Mouse (Mus musculus): ENCODE results near the gene 1600014C10Rik. TPM values are rescaled to one million over a fixed set of nuclear protein-coding genes. Genes with fewer than 3 reads are reported as not detected.
A peak's percentile ranks its signal among the peaks of the same experiment; 100 is the strongest.

Gene 1600014C10Rik
- polyA plus RNA-seq, 1 experiment, result 32.8 TPM

DNA sequence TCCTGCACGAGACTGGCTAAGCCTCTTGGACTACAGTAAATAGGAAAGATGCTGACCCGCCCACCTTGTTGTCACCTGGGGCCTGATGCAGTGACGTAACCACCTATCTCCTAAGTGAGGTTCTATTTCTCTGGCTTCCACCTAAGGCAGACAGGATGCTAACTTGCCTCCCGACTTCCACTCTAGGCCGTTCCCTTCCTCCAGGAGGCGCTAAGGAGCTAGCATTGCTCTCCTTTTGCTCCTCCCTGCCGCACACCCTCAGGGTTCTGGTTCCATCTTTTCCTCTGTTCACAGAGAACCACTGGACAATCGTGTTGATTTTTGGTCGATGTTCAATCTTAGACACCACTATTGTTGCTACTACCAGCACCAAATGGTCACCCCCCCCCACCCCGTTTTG is 8.6 kb downstream of the 1600014C10Rik start:
- peaks cover 5% of the 10 kb centered on the region; the same call in 1 of the 2 replicates for H3K4me1 ChIP-seq (ENCODE audit: control insufficient read depth, insufficient read depth, low read length)
- no peak overlapping the region for H3K27ac ChIP-seq (ENCODE audit: insufficient read depth, low read length)
- no peak for TF ChIP-seq POLR2A (IDR thresholded peaks at IDR 0.05; ENCODE audit: borderline replicate concordance, insufficient read depth, low read length)
- peak; percentile 51; the same call in 1 of the 2 replicates for TF ChIP-seq CTCF (IDR thresholded peaks at IDR 0.05; ENCODE audit: borderline replicate concordance, insufficient read depth, low read depth, low read length)
- no peak overlapping the region for H3K4me3 ChIP-seq (replicated peaks; ENCODE audit: insufficient read depth, low read depth, low read length)
- DNase-seq, result no peak
- no peaks in the 10 kb centered on the region for H3K27me3 ChIP-seq (ENCODE audit: control insufficient read depth, insufficient read depth, low read length)
- 50% methylated on average over 10 of the region's 10 CpGs for WGBS

DNA sequence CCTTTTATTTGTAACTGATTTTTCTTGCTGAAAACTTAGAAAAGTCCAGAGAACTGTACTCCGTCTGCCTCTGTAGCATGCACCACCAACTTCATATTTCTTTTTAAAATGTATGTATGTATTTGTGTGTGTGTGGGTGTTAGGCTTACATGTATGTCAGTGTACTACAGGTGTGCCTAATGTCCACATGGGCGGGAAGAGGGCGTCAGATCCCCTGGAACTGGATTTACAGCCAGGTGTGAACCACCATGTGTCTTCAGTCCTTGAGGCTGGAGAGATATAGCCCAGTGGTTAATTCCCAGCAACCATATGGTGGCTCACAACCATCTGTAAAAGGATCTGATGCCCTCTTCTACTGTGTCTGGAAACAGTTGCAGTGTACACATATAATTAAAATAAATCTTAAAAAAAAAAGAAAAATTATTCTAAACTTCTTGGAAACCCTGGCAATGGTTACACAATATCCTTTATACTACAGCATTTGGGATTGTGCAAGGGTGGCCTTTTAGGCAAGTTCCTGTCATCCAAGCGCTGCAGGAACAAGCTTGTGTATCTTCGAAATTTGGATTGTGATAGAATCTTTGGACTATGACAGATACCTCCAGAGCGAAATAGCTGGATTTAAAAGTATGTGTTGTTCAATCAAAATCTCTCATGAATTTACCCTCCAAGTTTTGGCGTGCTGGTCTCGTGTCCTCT is 17.0 kb downstream of the 1600014C10Rik start:
- peak overlapping the region; percentile 38 for H3K27ac ChIP-seq (ENCODE audit: insufficient read depth, low read length)
- DNase-seq, result no peak
- 32% methylated on average over 8 of the region's 8 CpGs for WGBS
- no peak overlapping the region for H3K4me3 ChIP-seq (replicated peaks; ENCODE audit: insufficient read depth, low read depth, low read length)
- no peaks in the 10 kb centered on the region for H3K4me1 ChIP-seq (ENCODE audit: control insufficient read depth, insufficient read depth, low read length)
- no peaks in the 10 kb centered on the region for H3K27me3 ChIP-seq (ENCODE audit: control insufficient read depth, insufficient read depth, low read length)
- TF ChIP-seq CTCF (IDR thresholded peaks at IDR 0.05; ENCODE audit: borderline replicate concordance, insufficient read depth, low read depth, low read length), result no peak
- TF ChIP-seq POLR2A (IDR thresholded peaks at IDR 0.05; ENCODE audit: borderline replicate concordance, insufficient read depth, low read length), result no peak

GRCm38 (mm10) chr7:38200606-38201289 is 17.7 kb downstream of the 1600014C10Rik start:
- DNase-seq, result peak; percentile 90 to 96
- H3K4me3 ChIP-seq (replicated peaks; ENCODE audit: insufficient read depth, low read depth, low read length), result peak overlapping the region; percentile 41
- peak; percentile 100 for TF ChIP-seq CTCF (IDR thresholded peaks at IDR 0.05; ENCODE audit: borderline replicate concordance, insufficient read depth, low read depth, low read length)
- 0 out of 2 replicates have a peak, but pooled peaks have one; percentile 3 for TF ChIP-seq POLR2A (IDR thresholded peaks at IDR 0.05; ENCODE audit: borderline replicate concordance, insufficient read depth, low read length)
- WGBS, result 1% methylated on average over 28 of the region's 28 CpGs
- peak overlapping the region; percentile 22 for H3K27ac ChIP-seq (ENCODE audit: insufficient read depth, low read length)
- H3K4me1 ChIP-seq (ENCODE audit: control insufficient read depth, insufficient read depth, low read length), result no peaks in the 10 kb centered on the region
- no peaks in the 10 kb centered on the region for H3K27me3 ChIP-seq (ENCODE audit: control insufficient read depth, insufficient read depth, low read length)

DNA sequence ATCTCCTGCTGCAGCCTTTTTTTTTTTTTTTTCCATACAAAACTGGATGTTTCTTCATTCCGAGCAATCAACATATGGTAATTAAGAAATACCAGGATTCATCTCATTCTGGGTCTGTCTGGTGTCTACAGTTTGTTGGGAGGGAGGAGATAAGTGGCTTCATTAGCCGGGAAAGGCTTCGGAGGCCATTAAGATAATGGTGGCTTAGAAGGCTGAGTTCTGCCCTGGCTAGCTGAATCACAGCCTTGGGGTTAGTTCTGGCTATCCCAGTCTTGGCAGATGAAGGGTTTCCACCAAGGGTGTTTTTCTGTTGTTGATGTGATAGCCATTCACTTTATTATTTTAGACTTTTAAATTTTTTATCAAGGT is 18.3 kb downstream of the 1600014C10Rik start:
- H3K27ac ChIP-seq (ENCODE audit: insufficient read depth, low read length), result peak overlapping the region; percentile 22; the same call in 1 of the 2 replicates
- TF ChIP-seq CTCF (IDR thresholded peaks at IDR 0.05; ENCODE audit: borderline replicate concordance, insufficient read depth, low read depth, low read length), result no peak
- TF ChIP-seq POLR2A (IDR thresholded peaks at IDR 0.05; ENCODE audit: borderline replicate concordance, insufficient read depth, low read length), result no peak

DNA sequence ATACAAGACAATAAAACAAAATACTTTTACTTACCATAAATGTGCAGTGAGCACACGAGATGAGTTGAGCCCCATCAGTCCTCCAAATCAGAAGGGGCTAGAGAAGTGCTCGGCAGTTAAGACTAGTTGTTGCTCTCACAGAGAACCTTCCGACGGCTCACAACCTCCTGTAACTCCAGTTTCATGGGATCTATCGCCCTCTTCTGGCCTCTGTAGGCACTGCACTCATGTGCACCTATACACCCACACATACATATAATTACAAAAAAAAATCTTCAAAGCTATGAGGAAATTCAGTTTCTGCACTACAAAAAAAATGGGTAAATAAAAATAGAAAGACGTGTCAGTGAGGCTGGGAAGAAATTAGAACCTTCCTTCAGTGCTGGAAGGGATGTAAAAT is 21.3 kb downstream of the 1600014C10Rik start:
- TF ChIP-seq POLR2A (IDR thresholded peaks at IDR 0.05; ENCODE audit: borderline replicate concordance, insufficient read depth, low read length) (no peak), CTCF (IDR thresholded peaks at IDR 0.05; ENCODE audit: borderline replicate concordance, insufficient read depth, low read depth, low read length) (no peak; the same call in 1 of the 2 replicates)
- no peaks in the 10 kb centered on the region for H3K27me3 ChIP-seq (ENCODE audit: control insufficient read depth, insufficient read depth, low read length)
- H3K4me3 ChIP-seq (replicated peaks; ENCODE audit: insufficient read depth, low read depth, low read length), result no peak overlapping the region
- H3K27ac ChIP-seq (ENCODE audit: insufficient read depth, low read length), result no peak overlapping the region
- no peak for DNase-seq
- 90% methylated on average over 6 of the region's 6 CpGs for WGBS
- H3K4me1 ChIP-seq (ENCODE audit: control insufficient read depth, insufficient read depth, low read length), result no peaks in the 10 kb centered on the region

More for the DNA sequence above, 18.3 kb downstream of the 1600014C10Rik start:
- DNase-seq, result peak; percentile 37 to 38
- no peaks in the 10 kb centered on the region for H3K4me1 ChIP-seq (ENCODE audit: control insufficient read depth, insufficient read depth, low read length)
- no peaks in the 10 kb centered on the region for H3K27me3 ChIP-seq (ENCODE audit: control insufficient read depth, insufficient read depth, low read length)
- 8% methylated on average over 3 of the region's 3 CpGs for WGBS
- peak overlapping the region; percentile 41 for H3K4me3 ChIP-seq (replicated peaks; ENCODE audit: insufficient read depth, low read depth, low read length)

GRCm38 (mm10) chr7:38205801-38206200 is 22.8 kb downstream of the 1600014C10Rik start:
- WGBS, result 57% methylated on average over 2 of the region's 2 CpGs
- Histone ChIP-seq H3K27me3 (ENCODE audit: control insufficient read depth, insufficient read depth, low read length) (no peaks in the 10 kb centered on the region), H3K4me3 (replicated peaks; ENCODE audit: insufficient read depth, low read depth, low read length) (no peak overlapping the region), H3K4me1 (ENCODE audit: control insufficient read depth, insufficient read depth, low read length) (no peaks in the 10 kb centered on the region), H3K27ac (ENCODE audit: insufficient read depth, low read length) (no peak overlapping the region)
- no peak for DNase-seq
- TF ChIP-seq CTCF (IDR thresholded peaks at IDR 0.05; ENCODE audit: borderline replicate concordance, insufficient read depth, low read depth, low read length) (no peak), POLR2A (IDR thresholded peaks at IDR 0.05; ENCODE audit: borderline replicate concordance, insufficient read depth, low read length) (no peak)

GRCm38 (mm10) chr7:38206564-38206963 is 23.5 kb downstream of the 1600014C10Rik start:
- 80% methylated on average over 3 of the region's 3 CpGs for WGBS
- no peak overlapping the region for H3K27ac ChIP-seq (ENCODE audit: insufficient read depth, low read length)
- no peaks in the 10 kb centered on the region for H3K27me3 ChIP-seq (ENCODE audit: control insufficient read depth, insufficient read depth, low read length)
- TF ChIP-seq CTCF (IDR thresholded peaks at IDR 0.05; ENCODE audit: borderline replicate concordance, insufficient read depth, low read depth, low read length), result no peak
- TF ChIP-seq POLR2A (IDR thresholded peaks at IDR 0.05; ENCODE audit: borderline replicate concordance, insufficient read depth, low read length), result no peak
- DNase-seq, result no peak
- no peaks in the 10 kb centered on the region for H3K4me1 ChIP-seq (ENCODE audit: control insufficient read depth, insufficient read depth, low read length)
- H3K4me3 ChIP-seq (replicated peaks; ENCODE audit: insufficient read depth, low read depth, low read length), result no peak overlapping the region
